Mouse (Mus musculus) cortical plate, adult 2 months (tissue): ENCODE data around the gene Tsfm.
"Not testable (repeated sequence)": the region's sequence is repeated elsewhere in the genome, so short reads cannot be mapped to it uniquely, and the experiment has no call there.

ENCODE experiments used
- CTCF ChIP-seq: fragments of 200-500 bp; IDR thresholded peaks from 2 replicates; pipeline ENCODE4 v1.5.1; 2011; ENCODE audit warnings: mild to moderate bottlenecking, control low read depth, low read length; ENCODE audit not compliant: insufficient read depth; ENCODE audit errors: extremely low read depth
- POLR2A ChIP-seq: fragments of 200-500 bp; IDR thresholded peaks from 2 replicates; pipeline ENCODE4 v1.6.1; 2011; ENCODE audit warnings: mild to moderate bottlenecking, low read length, control low read depth; ENCODE audit not compliant: insufficient read depth; ENCODE audit errors: extremely low read depth

- TF ChIP-seq POLR2A, CTCF: not testable (repeated sequence)
Measured at GRCm38 (mm10) chr10:127072969-127073368, 42.3 kb upstream of the Tsfm start.
